Mouse (Mus musculus): ENCODE data around the gene Gtf2h1. TPM values are rescaled to one million over a fixed set of nuclear protein-coding genes. Genes with fewer than 3 reads are reported as not detected.

The Gtf2h1 gene
- polyA plus RNA-seq (2015; fragmentation: Nextera tagmentation; extraction: Ambion mirVana), result 48.2 and 48.7 TPM in 2 replicates

DNA sequence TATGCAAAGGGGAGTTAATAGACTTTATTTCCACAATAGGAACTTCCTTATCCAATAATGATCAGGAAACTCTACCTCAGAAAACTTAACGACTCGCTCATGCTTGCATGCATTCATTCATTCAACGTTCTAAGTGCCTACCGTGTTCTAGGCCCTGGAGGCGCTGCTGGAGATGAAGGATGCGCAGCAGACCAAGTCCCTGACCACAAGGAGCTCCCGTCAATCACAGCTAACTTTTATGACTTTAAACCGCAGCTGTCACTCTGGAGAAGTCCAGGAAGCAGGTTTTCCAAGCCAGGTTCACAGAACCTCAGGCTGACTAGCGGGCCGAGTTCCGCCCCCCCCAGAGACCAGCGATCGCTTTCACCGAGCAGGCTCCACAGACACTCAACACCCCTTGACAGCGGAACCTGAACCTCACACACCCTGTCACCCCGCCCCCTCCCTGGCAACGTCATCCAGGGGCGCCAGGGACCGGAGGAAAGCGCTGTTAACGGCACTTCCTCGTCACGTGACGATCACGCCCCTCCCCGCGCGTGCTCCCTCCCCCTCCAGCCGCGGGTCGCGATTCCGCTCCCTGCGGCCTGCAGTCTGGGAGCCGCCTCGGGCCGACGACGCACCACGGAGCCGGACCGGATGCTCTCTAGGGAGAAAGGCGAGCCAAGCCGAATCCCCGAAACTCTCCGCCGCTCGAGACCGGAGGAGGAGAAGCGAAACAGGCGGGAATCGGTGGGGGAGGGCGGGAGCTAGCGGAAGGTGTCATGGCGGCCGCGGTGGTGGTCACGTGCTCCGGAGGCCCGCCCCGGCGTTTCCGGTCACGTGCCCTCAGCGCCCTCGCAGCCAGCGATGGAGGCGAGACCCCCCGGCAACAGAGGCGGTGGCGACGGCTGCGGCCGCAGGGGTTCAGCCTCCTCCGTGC lies at the start of gene Gtf2h1, which contains the start of gene Hps5:
TSS of gene Gtf2h1 (plus strand) at position 817 of the 919 bp plus-strand sequence.
TSS of gene Hps5 (minus strand) at position 778 of the 919 bp plus-strand sequence.
- Histone ChIP-seq H3K36me3 (ENCODE audit: poor library complexity, severe bottlenecking) (peaks cover 14% of the 10 kb centered on the region), H3K4me2 (peak within 1 kb of the TSS; percentile 87), H3K9ac (peak within 1 kb of the TSS; percentile 92), H3K27ac (peak within 1 kb of the TSS; percentile 82), H3K27me3 (no peaks in the 10 kb centered on the region), H3K4me1 (peaks cover 28% of the 10 kb centered on the region), H3K9me3 (replicated peaks) (no peaks in the 10 kb centered on the region), H3K4me3 (peak within 1 kb of the TSS; percentile 90)
- ATAC-seq, result peak; percentile 99
- WGBS, result under 1% methylated on average over 57 of the region's 75 CpGs

- Histone ChIP-seq H3K36me3 (ENCODE audit: poor library complexity, severe bottlenecking) (no peaks in the 10 kb centered on the region), H3K4me1 (no peaks in the 10 kb centered on the region), H3K4me3 (no peak overlapping the region), H3K4me2 (no peak overlapping the region), H3K27me3 (no peaks in the 10 kb centered on the region), H3K9me3 (replicated peaks) (no peaks in the 10 kb centered on the region), H3K9ac (no peak overlapping the region), H3K27ac (no peak overlapping the region)
- no peak for ATAC-seq
- WGBS, result 90% methylated on average over 7 of the region's 7 CpGs
Observed at GRCm38 (mm10) chr7:46746381-46746780, 49.5 kb upstream of the Gtf2h1 start.

- Histone ChIP-seq H3K4me3 (no peak overlapping the region), H3K4me1 (no peaks in the 10 kb centered on the region), H3K27me3 (no peaks in the 10 kb centered on the region), H3K9ac (no peak overlapping the region), H3K36me3 (ENCODE audit: poor library complexity, severe bottlenecking) (no peaks in the 10 kb centered on the region), H3K9me3 (replicated peaks) (no peaks in the 10 kb centered on the region), H3K27ac (no peak overlapping the region), H3K4me2 (no peak overlapping the region)
- 39% methylated on average over 3 of the region's 3 CpGs for WGBS
- ATAC-seq, result no peak
Observed at GRCm38 (mm10) chr7:46748459-46748858, 47.4 kb upstream of the Gtf2h1 start.

- no peak for ATAC-seq
- no peak within 1 kb of the TSS for H3K9ac ChIP-seq
- no peak within 1 kb of the TSS for H3K4me3 ChIP-seq
- no peak within 1 kb of the TSS for H3K4me2 ChIP-seq
- no peaks in the 10 kb centered on the region for H3K4me1 ChIP-seq
- H3K27me3 ChIP-seq, result no peaks in the 10 kb centered on the region
- no peak within 1 kb of the TSS for H3K27ac ChIP-seq
- WGBS, result 85% methylated on average over 3 of the region's 3 CpGs
- no peaks in the 10 kb centered on the region for H3K36me3 ChIP-seq (ENCODE audit: poor library complexity, severe bottlenecking)
- no peaks in the 10 kb centered on the region for H3K9me3 ChIP-seq (replicated peaks)
Observed at GRCm38 (mm10) chr7:46751490-46751889, 44.4 kb upstream of the Gtf2h1 start, which contains the start of gene Saa2. Gene Saa2 (plus strand): TSS chr7:46751790.

- Histone ChIP-seq H3K4me1 (no peaks in the 10 kb centered on the region), H3K36me3 (ENCODE audit: poor library complexity, severe bottlenecking) (peaks cover 74% of the 10 kb centered on the region), H3K4me2 (no peak overlapping the region), H3K27me3 (no peaks in the 10 kb centered on the region), H3K9ac (no peak overlapping the region), H3K27ac (no peak overlapping the region), H3K9me3 (replicated peaks) (no peaks in the 10 kb centered on the region), H3K4me3 (no peak overlapping the region)
- no peak for ATAC-seq
- WGBS, result 75% methylated on average over 11 of the region's 11 CpGs
Observed at GRCm38 (mm10) chr7:46761049-46761795, 34.7 kb upstream of the Gtf2h1 start.

DNA sequence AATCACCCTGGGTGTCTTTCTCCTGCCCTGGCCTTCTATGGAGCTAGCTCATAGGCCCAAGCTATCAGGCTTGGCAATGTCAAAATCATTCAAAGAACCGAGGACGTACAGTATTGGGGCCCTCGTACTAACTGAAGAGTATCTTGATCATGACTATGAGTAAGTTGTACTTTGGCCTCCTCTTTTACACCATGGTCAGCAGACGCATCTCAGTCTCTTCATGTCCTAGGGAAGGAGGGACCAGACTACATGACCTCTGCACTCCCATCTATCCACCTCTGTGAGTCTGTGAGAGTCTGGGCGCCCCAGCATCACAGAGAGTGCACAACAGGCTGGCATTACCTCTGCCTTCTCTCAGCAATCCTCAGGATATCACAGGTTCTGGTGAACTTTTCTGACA lies 33.3 kb upstream of the Gtf2h1 start:
- Histone ChIP-seq H3K9ac (no peak overlapping the region), H3K9me3 (replicated peaks) (no peaks in the 10 kb centered on the region), H3K4me2 (no peak overlapping the region), H3K4me1 (no peaks in the 10 kb centered on the region), H3K27me3 (no peaks in the 10 kb centered on the region), H3K27ac (no peak overlapping the region), H3K36me3 (ENCODE audit: poor library complexity, severe bottlenecking) (peaks cover 86% of the 10 kb centered on the region), H3K4me3 (no peak overlapping the region)
- ATAC-seq, result no peak
- 94% methylated on average over 5 of the region's 5 CpGs for WGBS

DNA sequence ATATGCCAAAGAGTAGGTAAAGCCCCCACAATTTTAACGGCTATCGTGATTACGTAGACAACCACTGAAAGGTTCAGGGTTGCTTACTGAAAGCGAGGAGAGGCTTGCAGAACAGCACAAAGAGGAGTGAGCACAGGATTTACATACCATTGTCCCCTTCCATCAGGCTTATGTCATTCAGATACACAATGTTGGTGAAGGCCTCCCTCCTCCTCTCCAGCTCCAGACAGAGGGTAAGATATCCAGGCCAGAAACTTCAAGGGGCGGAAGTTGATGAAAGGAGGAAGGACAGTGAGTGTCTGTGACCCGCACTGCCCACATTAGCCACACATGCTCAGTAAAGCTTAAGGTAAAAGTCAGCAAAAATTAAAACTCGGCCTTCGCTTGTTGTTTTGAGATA lies 31.2 kb upstream of the Gtf2h1 start:
- H3K9ac ChIP-seq, result no peak overlapping the region
- no peak for ATAC-seq
- no peaks in the 10 kb centered on the region for H3K27me3 ChIP-seq
- H3K4me3 ChIP-seq, result no peak overlapping the region
- H3K27ac ChIP-seq, result no peak overlapping the region
- no peak overlapping the region for H3K4me2 ChIP-seq
- no peaks in the 10 kb centered on the region for H3K9me3 ChIP-seq (replicated peaks)
- peaks cover 93% of the 10 kb centered on the region for H3K36me3 ChIP-seq (ENCODE audit: poor library complexity, severe bottlenecking)
- 65% methylated on average over 8 of the region's 8 CpGs for WGBS
- no peaks in the 10 kb centered on the region for H3K4me1 ChIP-seq

DNA sequence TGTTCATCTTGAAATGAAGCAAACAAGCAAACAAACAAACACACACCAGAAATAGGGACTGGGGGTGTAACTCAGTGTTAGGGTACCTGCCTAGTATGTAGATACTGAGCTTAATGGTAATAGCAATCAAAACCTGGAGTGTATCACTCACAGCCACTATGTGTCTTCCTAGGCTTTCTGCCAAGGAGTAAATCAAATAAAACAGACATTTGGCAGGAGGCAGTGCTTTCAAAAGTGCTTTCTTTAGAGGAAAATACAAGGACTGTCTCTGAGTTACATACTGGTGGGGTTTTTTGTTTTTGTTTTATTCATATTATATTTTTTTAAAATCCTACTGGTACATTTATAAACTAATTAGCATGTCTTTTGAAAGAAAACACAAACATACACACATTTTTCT lies 28.5 kb upstream of the Gtf2h1 start:
- H3K27ac ChIP-seq, result no peak overlapping the region
- H3K9me3 ChIP-seq (replicated peaks), result no peaks in the 10 kb centered on the region
- no peak overlapping the region for H3K4me3 ChIP-seq
- peaks cover 85% of the 10 kb centered on the region for H3K36me3 ChIP-seq (ENCODE audit: poor library complexity, severe bottlenecking)
- H3K4me1 ChIP-seq, result no peaks in the 10 kb centered on the region
- H3K9ac ChIP-seq, result no peak overlapping the region
- no peaks in the 10 kb centered on the region for H3K27me3 ChIP-seq
- H3K4me2 ChIP-seq, result no peak overlapping the region
- no peak for ATAC-seq

DNA sequence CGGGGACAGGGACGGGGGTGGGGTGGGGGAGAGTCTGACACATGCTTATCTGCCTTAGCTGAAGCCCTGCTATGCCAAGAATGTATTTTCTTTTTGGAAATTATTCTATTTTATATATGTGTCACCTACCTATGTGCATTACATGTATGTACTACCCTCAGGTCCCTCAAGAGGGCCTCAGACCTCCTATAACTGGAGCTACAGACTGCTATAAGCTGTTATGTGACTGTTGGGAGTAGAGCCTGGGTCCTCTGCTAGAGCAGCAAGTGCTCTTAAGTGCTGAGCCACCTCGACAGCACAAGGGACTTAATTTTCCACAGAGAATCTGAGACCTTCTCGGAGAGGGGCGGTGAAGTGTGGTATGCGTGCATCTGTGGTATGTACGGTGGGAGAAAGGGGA lies 27.5 kb upstream of the Gtf2h1 start:
- Histone ChIP-seq H3K4me3 (no peak overlapping the region), H3K36me3 (ENCODE audit: poor library complexity, severe bottlenecking) (peaks cover 84% of the 10 kb centered on the region), H3K9ac (no peak overlapping the region), H3K9me3 (replicated peaks) (no peaks in the 10 kb centered on the region), H3K27me3 (no peaks in the 10 kb centered on the region), H3K4me2 (no peak overlapping the region), H3K27ac (no peak overlapping the region), H3K4me1 (no peaks in the 10 kb centered on the region)
- 96% methylated on average over 7 of the region's 7 CpGs for WGBS
- no peak for ATAC-seq

DNA sequence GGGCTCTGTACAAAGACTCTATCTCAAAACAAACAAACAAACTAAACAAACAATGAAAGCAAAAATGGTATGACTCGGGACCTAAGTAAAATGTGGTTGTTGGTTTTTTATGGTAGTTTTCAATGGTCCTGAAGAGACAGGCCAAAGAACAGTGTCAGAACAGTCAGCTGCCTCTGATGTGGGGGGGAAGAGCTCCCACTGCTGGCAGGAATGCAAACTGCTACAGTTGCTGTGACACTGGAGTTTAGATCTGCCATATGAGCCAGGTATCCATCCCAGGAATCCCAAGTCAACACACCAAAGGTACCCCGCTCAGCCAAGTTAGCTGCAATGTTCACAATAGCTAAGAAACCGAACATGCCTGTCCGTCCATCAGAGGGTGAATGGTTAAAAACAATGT lies 25.2 kb upstream of the Gtf2h1 start:
- Histone ChIP-seq H3K9ac (no peak overlapping the region), H3K36me3 (ENCODE audit: poor library complexity, severe bottlenecking) (peaks cover 86% of the 10 kb centered on the region), H3K27me3 (no peaks in the 10 kb centered on the region), H3K4me3 (no peak overlapping the region), H3K27ac (no peak overlapping the region), H3K4me2 (no peak overlapping the region), H3K9me3 (replicated peaks) (no peaks in the 10 kb centered on the region), H3K4me1 (no peaks in the 10 kb centered on the region)
- no peak for ATAC-seq
- 66% methylated on average over 4 of the region's 4 CpGs for WGBS

- Histone ChIP-seq H3K4me3 (no peak overlapping the region), H3K9me3 (replicated peaks) (no peaks in the 10 kb centered on the region), H3K36me3 (ENCODE audit: poor library complexity, severe bottlenecking) (peaks cover 52% of the 10 kb centered on the region), H3K27me3 (no peaks in the 10 kb centered on the region), H3K27ac (no peak overlapping the region), H3K4me2 (no peak overlapping the region), H3K9ac (no peak overlapping the region), H3K4me1 (peaks cover 6% of the 10 kb centered on the region)
- ATAC-seq, result no peak
- WGBS, result 90% methylated on average over 5 of the region's 5 CpGs
Observed at GRCm38 (mm10) chr7:46789177-46789849, 6.6 kb upstream of the Gtf2h1 start.

GRCm38 (mm10) chr7:46793871-46794270 lies 2.0 kb upstream of the Gtf2h1 start:
- 84% methylated on average over 4 of the region's 4 CpGs for WGBS
- H3K9ac ChIP-seq, result no peak overlapping the region
- no peak overlapping the region for H3K4me2 ChIP-seq

More at GRCm38 (mm10) chr7:46793871-46794270, 2.0 kb upstream of the Gtf2h1 start:
- Histone ChIP-seq H3K4me1 (peaks cover 28% of the 10 kb centered on the region), H3K27me3 (no peaks in the 10 kb centered on the region), H3K36me3 (ENCODE audit: poor library complexity, severe bottlenecking) (peaks cover 15% of the 10 kb centered on the region), H3K9me3 (replicated peaks) (no peaks in the 10 kb centered on the region), H3K27ac (no peak overlapping the region), H3K4me3 (no peak overlapping the region)
- no peak for ATAC-seq

Data from forebrain, embryonic 13.5 days (tissue).